Mouse (Mus musculus): Measurements from ENCODE around the gene Kcnj6. TPM values are rescaled to one million over a fixed set of nuclear protein-coding genes. Genes with fewer than 3 reads are reported as not detected.
"Not testable (repeated sequence)": the region's sequence is repeated elsewhere in the genome, so short reads cannot be mapped to it uniquely, and the experiment has no call there.

Kcnj6 gene
- total RNA-seq, 2 experiments from 2014 or later: 60.7 TPM

GRCm38 (mm10) chr16:94855990-94856389, 141.5 kb downstream of the Kcnj6 start:
- no peak for DNase-seq (ENCODE audit: low spot score in 2 of 2)

DNA sequence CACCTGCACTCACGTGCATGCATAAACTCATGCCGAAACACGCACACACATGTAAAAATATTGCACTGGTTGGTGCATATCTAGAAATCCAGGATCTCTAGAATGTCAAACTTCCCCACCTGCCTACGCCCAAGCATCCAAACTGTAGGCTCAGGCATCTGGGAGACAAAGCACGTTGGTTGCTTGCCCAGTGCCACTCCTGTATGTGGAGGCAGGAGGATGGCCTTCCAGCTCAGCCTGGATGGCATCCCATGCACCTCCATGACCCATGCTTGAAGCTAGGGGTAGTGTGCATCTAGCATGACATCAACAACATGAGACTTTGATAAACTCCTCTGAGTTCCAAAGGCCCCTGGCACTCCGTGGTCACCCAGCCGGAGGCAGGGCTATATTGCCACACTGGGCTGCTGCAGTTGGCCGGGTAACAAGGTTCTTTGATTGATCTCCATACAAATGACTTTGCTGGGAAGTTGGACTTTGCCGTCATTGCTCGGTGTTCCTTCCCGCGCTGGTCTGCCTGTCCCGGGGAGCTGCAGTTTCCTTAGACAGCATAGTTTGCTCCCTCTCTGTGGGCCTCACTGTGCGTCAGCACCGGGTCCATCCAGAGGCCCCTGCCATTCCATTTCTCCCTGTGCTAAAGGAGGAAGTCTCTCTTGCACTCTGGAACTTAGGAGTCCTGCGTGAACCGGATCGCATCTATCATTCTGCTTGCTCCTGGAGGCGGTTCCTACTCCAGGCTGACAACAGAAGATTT, 144.9 kb downstream of the Kcnj6 start:
- DNase-seq (ENCODE audit: low spot score in 2 of 2): no peak

GRCm38 (mm10) chr16:94850393-94850792, 147.1 kb downstream of the Kcnj6 start:
- no peak for DNase-seq (ENCODE audit: low spot score in 2 of 2)

DNA sequence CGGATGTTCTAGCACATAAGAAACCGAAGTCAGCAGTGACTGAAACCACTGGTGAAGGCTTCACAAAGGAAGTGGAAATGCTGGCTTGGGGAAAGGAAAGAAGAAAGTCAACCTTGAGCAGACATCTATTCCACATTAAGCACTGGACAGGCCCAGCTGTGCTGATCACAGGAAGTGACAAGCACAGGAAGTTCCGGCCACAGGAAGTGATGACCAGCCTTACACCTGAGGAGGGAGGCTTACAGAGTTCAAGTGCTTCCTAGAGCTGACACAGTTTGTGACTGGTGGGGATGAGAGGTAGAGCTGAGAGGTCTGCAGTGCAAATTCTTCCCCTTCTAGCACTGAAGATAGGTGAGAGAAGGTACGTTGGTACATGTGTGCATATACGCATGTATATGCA, 151.5 kb downstream of the Kcnj6 start:
- no peak for DNase-seq (ENCODE audit: low spot score in 2 of 2)

- no peak for DNase-seq (ENCODE audit: low spot score in 2 of 2)
Observed at GRCm38 (mm10) chr16:94844769-94845168, 152.7 kb downstream of the Kcnj6 start.

DNA sequence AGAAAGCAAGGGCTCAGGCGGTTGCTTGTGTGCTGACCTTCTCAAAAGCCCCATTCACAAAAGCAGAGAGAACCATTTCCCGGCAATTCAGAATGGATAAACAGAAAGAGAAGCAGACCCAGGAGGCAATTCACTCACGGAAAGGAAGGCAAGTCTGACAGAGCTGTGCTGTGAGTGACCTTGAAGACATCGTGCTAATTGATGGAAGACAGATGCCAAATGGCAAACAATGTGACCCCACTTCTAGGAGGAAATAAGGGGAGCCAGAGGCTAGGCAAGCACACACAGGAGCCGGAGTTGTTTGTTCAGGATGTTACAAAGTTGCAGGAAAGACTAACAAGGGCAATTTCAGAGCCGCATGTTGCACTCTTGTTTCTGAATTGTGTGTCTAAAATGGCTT, 158.1 kb downstream of the Kcnj6 start:
- no peak for DNase-seq (ENCODE audit: low spot score in 2 of 2)

GRCm38 (mm10) chr16:94837881-94838280, 159.6 kb downstream of the Kcnj6 start:
- DNase-seq (ENCODE audit: low spot score in 2 of 2): no peak

- DNase-seq (ENCODE audit: low spot score in 2 of 2): no peak
Observed at GRCm38 (mm10) chr16:94834502-94834901, 163.0 kb downstream of the Kcnj6 start.

DNA sequence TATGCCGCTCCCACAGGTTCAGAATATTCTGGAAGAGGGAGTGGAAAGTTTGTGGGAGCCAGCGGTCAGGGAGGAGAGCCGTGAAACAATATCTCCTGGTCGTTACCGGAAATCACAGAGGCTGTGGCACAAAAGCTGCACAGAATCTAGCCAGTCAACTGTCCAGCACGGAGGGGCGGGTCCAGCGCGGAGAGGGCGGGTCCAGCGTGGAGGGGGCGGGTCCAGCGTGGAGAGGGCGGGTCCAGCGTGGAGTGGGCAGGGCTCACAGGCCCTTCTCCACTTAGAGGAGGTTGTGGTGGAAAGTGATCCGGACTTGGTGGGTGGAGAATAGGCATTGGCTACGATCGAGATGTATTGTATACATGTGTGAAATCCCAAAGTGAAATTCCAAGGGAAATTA, 169.3 kb downstream of the Kcnj6 start:
- DNase-seq (ENCODE audit: low spot score in 2 of 2): no peak

DNA sequence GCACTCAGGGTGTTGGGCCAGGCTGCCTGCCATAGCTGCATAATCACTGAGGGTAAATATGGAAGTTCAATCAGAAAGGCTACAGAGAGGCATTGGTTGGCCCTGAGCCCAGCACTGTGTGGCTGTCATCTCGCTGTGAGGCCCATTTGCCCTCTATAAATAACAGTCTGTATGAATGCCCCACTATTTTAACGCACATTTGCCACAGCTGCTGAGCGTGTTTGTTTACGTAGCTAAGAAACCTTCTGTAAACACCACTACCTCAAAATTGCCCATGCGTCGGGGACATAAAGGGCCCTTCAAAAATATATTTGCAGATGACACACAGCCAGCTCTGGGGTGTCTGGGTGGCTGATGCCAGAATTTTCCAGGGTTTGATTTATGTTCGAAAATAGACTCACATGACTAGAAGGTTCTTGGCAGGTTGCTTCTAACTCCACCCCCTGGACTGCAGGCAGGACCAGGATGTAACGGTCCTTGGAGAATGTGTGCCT, 170.4 kb downstream of the Kcnj6 start:
- DNase-seq (ENCODE audit: low spot score in 2 of 2): no peak

DNA sequence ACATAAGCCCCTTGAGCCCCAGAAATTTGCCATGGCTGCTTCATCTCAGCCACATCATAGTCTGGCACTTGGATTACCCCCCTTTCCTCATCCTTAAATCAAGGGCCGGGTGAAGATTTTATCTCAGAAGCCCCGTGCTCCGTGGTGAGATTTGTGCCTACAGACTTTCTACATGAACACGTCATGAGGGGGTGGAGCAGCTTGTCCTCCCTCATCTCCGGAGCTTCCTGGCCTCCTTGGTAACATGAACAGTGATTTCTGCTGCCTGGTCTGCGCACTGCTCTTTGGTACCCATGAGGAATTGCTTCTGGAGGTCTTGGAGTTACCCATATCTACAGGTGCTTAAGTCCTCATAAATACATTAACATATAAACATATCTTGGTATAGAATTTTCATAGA, 172.2 kb downstream of the Kcnj6 start:
- no peak for DNase-seq (ENCODE audit: low spot score in 2 of 2)

DNA sequence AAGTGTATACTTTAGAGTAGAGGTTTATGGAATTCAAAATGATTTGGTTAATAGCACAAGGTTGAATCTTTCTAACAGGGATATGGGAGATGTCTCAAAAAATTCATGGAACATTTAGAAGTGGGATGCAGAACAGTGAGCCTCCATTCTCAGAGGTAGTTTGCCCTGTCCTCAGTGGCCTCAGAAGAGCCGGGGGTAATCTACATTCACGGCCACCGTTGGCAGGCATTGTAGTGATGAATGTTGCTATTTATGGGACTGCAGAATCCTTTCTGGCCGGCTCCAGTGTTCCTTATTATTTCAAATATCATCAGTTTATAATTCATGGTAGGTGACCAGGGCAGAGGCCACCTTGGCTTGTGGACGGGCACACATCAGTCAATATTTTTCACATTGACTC, 174.9 kb downstream of the Kcnj6 start:
- DNase-seq (ENCODE audit: low spot score in 2 of 2): no peak

GRCm38 (mm10) chr16:94821610-94822009, 175.9 kb downstream of the Kcnj6 start:
- peak; percentile 30 to 31 for DNase-seq (ENCODE audit: low spot score in 2 of 2)

DNA sequence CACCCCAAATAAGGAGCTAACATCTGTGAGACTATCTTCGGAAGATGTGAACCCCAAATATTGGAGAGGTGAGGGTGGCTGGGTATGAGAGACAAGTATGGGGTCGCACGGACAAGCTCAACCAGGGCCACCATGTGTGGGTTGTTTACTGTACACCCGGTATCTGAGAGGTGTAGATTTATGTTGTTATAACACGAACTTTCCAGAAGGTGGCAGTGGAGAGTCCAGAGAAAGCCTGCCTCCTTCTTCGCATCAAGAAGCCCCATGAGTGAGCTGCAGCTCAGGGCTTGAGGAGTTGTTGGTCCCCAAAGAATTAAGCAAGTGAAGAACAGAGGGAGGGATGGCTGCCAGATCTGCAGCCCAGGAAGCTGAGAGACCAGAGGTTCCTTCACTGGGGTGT, 181.1 kb downstream of the Kcnj6 start:
- DNase-seq (ENCODE audit: low spot score in 2 of 2): peak; percentile 32 to 58

DNA sequence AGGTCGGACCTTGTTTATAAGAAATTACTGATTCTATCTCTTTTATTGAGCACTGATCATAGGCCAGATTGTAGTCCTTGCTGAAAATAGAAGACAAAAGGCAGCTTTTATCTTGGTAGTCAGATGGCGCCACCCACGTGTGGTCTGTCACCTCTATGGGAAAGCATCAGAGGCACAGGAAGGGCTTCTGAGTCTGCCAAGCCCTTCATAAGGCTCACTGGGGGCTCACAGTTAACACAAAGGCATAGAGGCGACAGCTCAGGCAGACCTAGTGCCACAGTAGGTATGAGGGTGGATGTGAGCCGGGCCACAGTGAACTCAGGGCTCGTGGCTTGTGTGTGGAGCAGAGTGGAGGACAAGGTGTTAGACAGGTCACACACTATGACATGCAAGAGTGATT, 181.6 kb downstream of the Kcnj6 start:
- DNase-seq (ENCODE audit: low spot score in 2 of 2): peak; percentile 36 to 53

GRCm38 (mm10) chr16:94809286-94809685, 188.2 kb downstream of the Kcnj6 start:
- DNase-seq (ENCODE audit: low spot score in 2 of 2): not testable (repeated sequence)

GRCm38 (mm10) chr16:94798241-94798640, 199.3 kb downstream of the Kcnj6 start:
- no peak for DNase-seq (ENCODE audit: low spot score in 2 of 2)

DNA sequence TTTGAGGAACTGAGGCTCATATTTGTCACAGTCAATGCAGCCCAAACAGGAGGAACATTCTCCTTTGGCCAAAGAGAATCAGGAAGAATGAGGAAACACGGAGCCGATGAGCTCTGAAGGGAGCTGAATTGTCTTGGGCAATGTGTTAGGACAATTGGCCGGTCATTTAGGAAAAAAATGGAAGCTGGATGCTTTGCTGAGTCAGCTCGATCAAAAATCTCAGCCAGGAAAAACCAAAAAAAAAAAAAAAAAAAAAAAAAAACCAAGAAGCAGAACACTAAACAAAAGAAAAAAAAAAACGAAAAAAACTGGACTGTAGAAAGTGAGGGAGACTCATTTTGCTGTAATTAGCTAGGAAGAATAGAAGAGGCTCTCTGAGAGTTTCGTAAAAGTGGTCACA, 200.1 kb downstream of the Kcnj6 start:
- DNase-seq (ENCODE audit: low spot score in 2 of 2): no peak

GRCm38 (mm10) chr16:94793041-94793440, 204.5 kb downstream of the Kcnj6 start:
- no peak for DNase-seq (ENCODE audit: low spot score in 2 of 2)

GRCm38 (mm10) chr16:94789958-94790357, 207.5 kb downstream of the Kcnj6 start:
- peak; percentile 30 to 32 for DNase-seq (ENCODE audit: low spot score in 2 of 2)

DNA sequence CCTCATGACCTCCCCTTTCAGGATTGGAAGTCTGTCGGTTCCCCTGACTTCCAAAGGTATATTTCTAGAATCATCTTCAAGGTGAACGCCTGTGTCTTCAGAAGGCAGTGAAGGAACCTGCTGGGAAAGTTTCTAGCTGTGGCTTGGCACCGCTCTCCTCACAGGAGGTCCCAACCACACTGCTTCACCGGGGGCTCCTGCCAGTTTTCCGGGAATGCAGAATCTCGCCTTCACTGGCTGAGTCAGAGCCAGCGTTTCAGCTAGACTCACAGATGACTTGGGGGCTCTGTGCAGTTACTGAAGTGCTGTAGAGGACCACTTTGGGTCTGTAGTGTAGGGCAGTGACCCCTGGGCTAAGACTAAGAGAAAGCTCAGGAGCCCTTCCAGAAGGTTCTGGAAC, 208.8 kb downstream of the Kcnj6 start:
- no peak for DNase-seq (ENCODE audit: low spot score in 2 of 2)

DNA sequence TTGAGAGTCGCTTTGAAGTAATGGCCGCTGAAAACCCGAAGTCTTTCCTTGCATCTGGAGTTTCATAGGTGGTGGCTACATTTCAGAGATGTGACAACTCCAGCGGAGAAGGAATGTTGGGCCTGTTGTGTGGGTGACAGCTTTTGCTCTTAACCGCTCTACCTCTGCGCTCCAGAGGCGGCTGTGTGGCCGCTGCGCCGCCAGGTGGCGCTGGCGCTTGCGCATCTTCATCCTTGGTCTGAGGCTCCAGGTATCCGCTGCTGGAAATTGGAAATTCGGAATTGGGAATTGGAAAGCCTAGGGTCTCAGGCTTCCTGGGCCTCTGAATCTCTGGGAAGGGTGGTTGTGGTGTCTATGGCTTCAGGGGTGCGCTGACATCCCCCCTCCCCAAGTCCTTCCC, 209.3 kb downstream of the Kcnj6 start:
- DNase-seq (ENCODE audit: low spot score in 2 of 2): peak; percentile 75 to 84

DNA sequence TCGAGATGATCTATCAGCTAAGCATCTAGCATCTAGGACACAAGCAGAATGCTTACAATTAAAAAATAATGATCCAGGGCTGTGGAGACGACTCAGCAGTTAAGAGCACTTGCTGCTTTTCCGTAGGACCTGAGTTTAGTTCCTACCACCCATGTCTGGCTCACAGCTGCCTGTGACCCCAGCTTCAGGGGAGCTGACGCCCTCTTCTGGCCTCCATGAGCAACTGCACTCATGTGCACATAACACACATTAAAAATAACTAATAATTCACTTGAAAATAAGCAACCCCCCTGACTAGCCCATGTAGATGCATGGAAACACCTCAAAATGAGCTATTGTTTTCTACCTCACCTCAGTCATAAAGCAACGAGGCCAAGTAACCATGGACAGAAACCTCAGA, 211.6 kb downstream of the Kcnj6 start:
- DNase-seq (ENCODE audit: low spot score in 2 of 2): no peak
